Mouse (Mus musculus) midbrain, embryonic 12.5 days (tissue): ENCODE results near the gene Fars2. TPM values are rescaled to one million over a fixed set of nuclear protein-coding genes. Genes with fewer than 3 reads are reported as not detected.

ENCODE experiments used
- ATAC-seq: fragments of 200-750 bp; cut with Nextera tagmentation; 2 replicates; pipeline ENCODE4 v1.8.0; 2017; ENCODE audit warnings: low read depth, moderate TSS enrichment, moderate library complexity; ENCODE audit not compliant: low FRiP score
- H3K27ac ChIP-seq: fragments of 300-500 bp; sonication (generic); replicated peaks from 2 replicates; pipeline ENCODE4 v1.5.1; 2016; ENCODE audit warnings: mild to moderate bottlenecking
- H3K27me3 ChIP-seq: fragments of 300-500 bp; sonication (generic); 2 replicates; pipeline ENCODE4 v1.6.1; 2016; ENCODE audit warnings: mild to moderate bottlenecking
- H3K36me3 ChIP-seq: fragments of 300-500 bp; sonication (generic); 2 replicates; pipeline ENCODE4 v1.6.1; 2016
- H3K4me1 ChIP-seq: fragments of 300-500 bp; sonication (generic); 2 replicates; pipeline ENCODE4 v1.6.1; 2016
- H3K4me2 ChIP-seq: fragments of 300-500 bp; sonication (generic); replicated peaks from 2 replicates; pipeline ENCODE4 v1.6.1; 2016; ENCODE audit warnings: mild to moderate bottlenecking, moderate library complexity
- H3K4me3 ChIP-seq: fragments of 300-500 bp; sonication (generic); 2 replicates; pipeline ENCODE4 v1.5.1; 2016; ENCODE audit warnings: mild to moderate bottlenecking
- H3K9ac ChIP-seq: fragments of 300-500 bp; sonication (generic); replicated peaks from 2 replicates; pipeline ENCODE4 v1.6.1; 2016; ENCODE audit warnings: mild to moderate bottlenecking, moderate library complexity
- H3K9me3 ChIP-seq: fragments of 300-500 bp; sonication (generic); 2 replicates; pipeline ENCODE4 v1.6.1; 2016; ENCODE audit warnings: mild to moderate bottlenecking
- WGBS: fragments of 180-500 bp; shearing (Covaris S2); methylation state at CpG from one replicate; pipeline ENCODE4 v1.1.7; 2016; 5-methylcytosine and 5-hydroxymethylcytosine counted together
- polyA plus RNA-seq: library from polyadenylated mRNA; unstranded; fragments of >200 nt; fragmentation: Nextera tagmentation; extraction: Ambion mirVana; gene quantifications from 2 replicates; pipeline ENCODE4 v1.2.1, GENCODE M21; 2016

Fars2 gene
- polyA plus RNA-seq, 1 experiment from 2014 or later = 29.9 TPM

- Histone ChIP-seq H3K9ac (no peak overlapping the region), H3K4me2 (no peak overlapping the region), H3K27ac (no peak overlapping the region), H3K4me3 (no peak overlapping the region), H3K9me3 (no peaks in the 10 kb centered on the region), H3K36me3 (no peaks in the 10 kb centered on the region), H3K27me3 (no peaks in the 10 kb centered on the region), H3K4me1 (no peaks in the 10 kb centered on the region)
- WGBS = 78% methylated on average over 1 of the region's 1 CpGs
- no peak for ATAC-seq
Observed at GRCm38 (mm10) chr13:36242261-36242660, 125.0 kb downstream of the Fars2 start.

- WGBS = 68% methylated on average over 3 of the region's 3 CpGs
- Histone ChIP-seq H3K4me2 (no peak overlapping the region), H3K4me3 (no peak overlapping the region), H3K4me1 (no peaks in the 10 kb centered on the region), H3K36me3 (no peaks in the 10 kb centered on the region), H3K27me3 (no peaks in the 10 kb centered on the region), H3K9ac (no peak overlapping the region), H3K27ac (no peak overlapping the region), H3K9me3 (no peaks in the 10 kb centered on the region)
- ATAC-seq = no peak
Observed at GRCm38 (mm10) chr13:36253936-36254335, 136.7 kb downstream of the Fars2 start.

- 79% methylated on average over 5 of the region's 5 CpGs for WGBS
- no peak overlapping the region for H3K4me2 ChIP-seq
- no peaks in the 10 kb centered on the region for H3K36me3 ChIP-seq
- ATAC-seq = no peak
- H3K4me1 ChIP-seq = no peaks in the 10 kb centered on the region
- 0 out of 2 replicates have a peak, but pooled peaks cover 8% of the 10 kb centered on the region for H3K9me3 ChIP-seq
- no peak overlapping the region for H3K4me3 ChIP-seq
- H3K9ac ChIP-seq = no peak overlapping the region
- no peak overlapping the region for H3K27ac ChIP-seq
- no peaks in the 10 kb centered on the region for H3K27me3 ChIP-seq
Observed at GRCm38 (mm10) chr13:36257213-36257612, 140.0 kb downstream of the Fars2 start.

- Histone ChIP-seq H3K9ac (no peak overlapping the region), H3K4me1 (peaks cover 9% of the 10 kb centered on the region), H3K27me3 (no peaks in the 10 kb centered on the region), H3K4me2 (no peak overlapping the region), H3K27ac (no peak overlapping the region), H3K4me3 (no peak overlapping the region), H3K36me3 (no peaks in the 10 kb centered on the region), H3K9me3 (0 out of 2 replicates have a peak, but pooled peaks cover 8% of the 10 kb centered on the region)
- no peak for ATAC-seq
- WGBS = 93% methylated on average over 1 of the region's 1 CpGs
Observed at GRCm38 (mm10) chr13:36259754-36260153, 142.5 kb downstream of the Fars2 start.

GRCm38 (mm10) chr13:36261299-36261698, 144.1 kb downstream of the Fars2 start:
- 69% methylated on average over 2 of the region's 2 CpGs for WGBS
- no peak for ATAC-seq
- Histone ChIP-seq H3K27ac (no peak overlapping the region), H3K4me3 (no peak overlapping the region), H3K4me2 (no peak overlapping the region), H3K4me1 (peaks cover 9% of the 10 kb centered on the region), H3K9me3 (0 out of 2 replicates have a peak, but pooled peaks cover 8% of the 10 kb centered on the region), H3K9ac (no peak overlapping the region), H3K36me3 (no peaks in the 10 kb centered on the region), H3K27me3 (no peaks in the 10 kb centered on the region)

- no peak for ATAC-seq
- no peaks in the 10 kb centered on the region for H3K27me3 ChIP-seq
- peaks cover 9% of the 10 kb centered on the region for H3K4me1 ChIP-seq
- H3K4me2 ChIP-seq = no peak overlapping the region
- 0 out of 2 replicates have a peak, but pooled peaks cover 8% of the 10 kb centered on the region for H3K9me3 ChIP-seq
- 43% methylated on average over 5 of the region's 5 CpGs for WGBS
- H3K36me3 ChIP-seq = no peaks in the 10 kb centered on the region
- H3K4me3 ChIP-seq = no peak overlapping the region
- no peak overlapping the region for H3K9ac ChIP-seq
- H3K27ac ChIP-seq = 0 out of 2 replicates have a peak overlapping the region, but pooled peaks have one; percentile 4
Observed at GRCm38 (mm10) chr13:36263240-36264095, 146.3 kb downstream of the Fars2 start.

GRCm38 (mm10) chr13:36264391-36264790, 147.2 kb downstream of the Fars2 start:
- no peaks in the 10 kb centered on the region for H3K27me3 ChIP-seq
- H3K4me3 ChIP-seq = no peak overlapping the region
- no peaks in the 10 kb centered on the region for H3K36me3 ChIP-seq
- H3K9me3 ChIP-seq = 0 out of 2 replicates have a peak, but pooled peaks cover 8% of the 10 kb centered on the region
- ATAC-seq = no peak
- H3K9ac ChIP-seq = no peak overlapping the region
- 88% methylated on average over 5 of the region's 5 CpGs for WGBS
- H3K27ac ChIP-seq = no peak overlapping the region
- no peak overlapping the region for H3K4me2 ChIP-seq
- peaks cover 9% of the 10 kb centered on the region for H3K4me1 ChIP-seq

- Histone ChIP-seq H3K9ac (no peak overlapping the region), H3K27me3 (no peaks in the 10 kb centered on the region), H3K9me3 (no peaks in the 10 kb centered on the region), H3K27ac (no peak overlapping the region), H3K4me2 (no peak overlapping the region), H3K4me1 (peaks cover 9% of the 10 kb centered on the region), H3K36me3 (no peaks in the 10 kb centered on the region), H3K4me3 (no peak overlapping the region)
- WGBS = 71% methylated on average over 3 of the region's 3 CpGs
- ATAC-seq = no peak
Observed at GRCm38 (mm10) chr13:36265342-36265744, 148.1 kb downstream of the Fars2 start.

- Histone ChIP-seq H3K36me3 (no peaks in the 10 kb centered on the region), H3K9ac (no peak overlapping the region), H3K4me1 (peaks cover 9% of the 10 kb centered on the region), H3K4me3 (no peak overlapping the region), H3K4me2 (no peak overlapping the region), H3K27me3 (no peaks in the 10 kb centered on the region), H3K9me3 (no peaks in the 10 kb centered on the region), H3K27ac (no peak overlapping the region)
- WGBS = 94% methylated on average over 1 of the region's 1 CpGs
- ATAC-seq = no peak
Observed at GRCm38 (mm10) chr13:36267399-36267798, 150.2 kb downstream of the Fars2 start.

- no peaks in the 10 kb centered on the region for H3K36me3 ChIP-seq
- ATAC-seq = no peak
- WGBS = 88% methylated on average over 1 of the region's 1 CpGs
Observed at GRCm38 (mm10) chr13:36270867-36271266, 153.7 kb downstream of the Fars2 start.

GRCm38 (mm10) chr13:36273497-36273896, 156.3 kb downstream of the Fars2 start:
- 0 out of 2 replicates have a peak, but pooled peaks cover 3% of the 10 kb centered on the region for H3K4me1 ChIP-seq
- no peak for ATAC-seq
- no peak overlapping the region for H3K9ac ChIP-seq
- no peak overlapping the region for H3K4me2 ChIP-seq
- peaks cover 37% of the 10 kb centered on the region for H3K27me3 ChIP-seq
- no peaks in the 10 kb centered on the region for H3K9me3 ChIP-seq
- no peaks in the 10 kb centered on the region for H3K36me3 ChIP-seq
- H3K27ac ChIP-seq = no peak overlapping the region
- no peak overlapping the region for H3K4me3 ChIP-seq
- WGBS = 59% methylated on average over 2 of the region's 2 CpGs

More at GRCm38 (mm10) chr13:36270867-36271266, 153.7 kb downstream of the Fars2 start:
- no peak overlapping the region for H3K4me3 ChIP-seq
- no peaks in the 10 kb centered on the region for H3K9me3 ChIP-seq
- H3K9ac ChIP-seq = no peak overlapping the region
- H3K4me1 ChIP-seq = 0 out of 2 replicates have a peak, but pooled peaks cover 3% of the 10 kb centered on the region
- no peak overlapping the region for H3K27ac ChIP-seq
- peaks cover 18% of the 10 kb centered on the region for H3K27me3 ChIP-seq
- no peak overlapping the region for H3K4me2 ChIP-seq

GRCm38 (mm10) chr13:36276194-36276593, 159.0 kb downstream of the Fars2 start:
- peaks cover 61% of the 10 kb centered on the region for H3K27me3 ChIP-seq

More at GRCm38 (mm10) chr13:36276194-36276593, 159.0 kb downstream of the Fars2 start:
- Histone ChIP-seq H3K9me3 (no peaks in the 10 kb centered on the region), H3K4me3 (no peak overlapping the region), H3K9ac (no peak overlapping the region), H3K4me2 (no peak overlapping the region), H3K27ac (no peak overlapping the region), H3K4me1 (0 out of 2 replicates have a peak, but pooled peaks cover 6% of the 10 kb centered on the region), H3K36me3 (no peaks in the 10 kb centered on the region)
- ATAC-seq = no peak
- WGBS = 81% methylated on average over 2 of the region's 2 CpGs
